Mouse (Mus musculus) cerebellum, adult 11 months (tissue): ENCODE measurements around the gene Bms1.

ENCODE experiments used
- DNase-seq: peaks from one replicate; pipeline ENCODE4 v3.0.0; 2022

Gene Bms1

GRCm38 (mm10) chr6:118419050-118419920 is at the start of gene Bms1:
Gene Bms1, minus strand, starts transcription at chr6:118419474.
- peak; percentile 96 for DNase-seq

- DNase-seq, result no peak
Observed at GRCm38 (mm10) chr6:118462069-118462705, 42.9 kb upstream of the Bms1 start.

GRCm38 (mm10) chr6:118457726-118458125 is 38.5 kb upstream of the Bms1 start:
- DNase-seq, result no peak

- peak; percentile 92 for DNase-seq
Observed at GRCm38 (mm10) chr6:118455042-118455631, 35.9 kb upstream of the Bms1 start, which contains the start of gene Zfp248. Gene Zfp248, minus strand, starts transcription at chr6:118455528.

GRCm38 (mm10) chr6:118454452-118454851 is 35.2 kb upstream of the Bms1 start:
- DNase-seq, result peak; percentile 27

GRCm38 (mm10) chr6:118431502-118431901 is 12.2 kb upstream of the Bms1 start:
- no peak for DNase-seq

- no peak for DNase-seq
Observed at GRCm38 (mm10) chr6:118426666-118427065, 7.4 kb upstream of the Bms1 start.

GRCm38 (mm10) chr6:118410428-118410827 is 8.8 kb downstream of the Bms1 start:
- no peak for DNase-seq

GRCm38 (mm10) chr6:118408510-118408909 is 10.8 kb downstream of the Bms1 start:
- no peak for DNase-seq

- no peak for DNase-seq
Observed at GRCm38 (mm10) chr6:118406421-118406820, 12.9 kb downstream of the Bms1 start.

GRCm38 (mm10) chr6:118390746-118391145 is 28.5 kb downstream of the Bms1 start:
- DNase-seq, result no peak

GRCm38 (mm10) chr6:118385962-118386361 is 33.3 kb downstream of the Bms1 start:
- DNase-seq, result no peak

- DNase-seq, result no peak
Observed at GRCm38 (mm10) chr6:118381234-118381633, 38.0 kb downstream of the Bms1 start.

- no peak for DNase-seq
Observed at GRCm38 (mm10) chr6:118380630-118381029, 38.6 kb downstream of the Bms1 start.

- peak; percentile 22 for DNase-seq
Observed at GRCm38 (mm10) chr6:118379451-118380167, 39.7 kb downstream of the Bms1 start.

- DNase-seq, result no peak
Observed at GRCm38 (mm10) chr6:118377611-118378010, 41.7 kb downstream of the Bms1 start.

GRCm38 (mm10) chr6:118376023-118376422 is 43.3 kb downstream of the Bms1 start:
- no peak for DNase-seq

GRCm38 (mm10) chr6:118375457-118375856 is 43.8 kb downstream of the Bms1 start:
- no peak for DNase-seq

- no peak for DNase-seq
Observed at GRCm38 (mm10) chr6:118375026-118375425, 44.2 kb downstream of the Bms1 start.

- DNase-seq, result peak; percentile 30
Observed at GRCm38 (mm10) chr6:118373294-118373693, 46.0 kb downstream of the Bms1 start.

- no peak for DNase-seq
Observed at GRCm38 (mm10) chr6:118372794-118373193, 46.5 kb downstream of the Bms1 start.

- no peak for DNase-seq
Observed at GRCm38 (mm10) chr6:118367502-118367901, 51.8 kb downstream of the Bms1 start.

- DNase-seq, result no peak
Observed at GRCm38 (mm10) chr6:118366196-118366595, 53.1 kb downstream of the Bms1 start.
